Mouse (Mus musculus) cerebellum, adult 2 months (tissue): ENCODE data around the gene Usp36.

Experiments
- CTCF ChIP-seq: fragments of 200-500 bp; IDR thresholded peaks from 2 replicates; pipeline ENCODE4 v1.5.1; 2011; ENCODE audit warnings: low read depth, mild to moderate bottlenecking, control low read depth, low read length, moderate library complexity, borderline replicate concordance; ENCODE audit not compliant: insufficient read depth
- POLR2A ChIP-seq: fragments of 200-500 bp; IDR thresholded peaks from 2 replicates; pipeline ENCODE4 v1.6.1; 2011; ENCODE audit warnings: low read length, control low read depth, borderline replicate concordance; ENCODE audit not compliant: insufficient read depth

- no peak for TF ChIP-seq CTCF
- TF ChIP-seq POLR2A = no peak
Observed at GRCm38 (mm10) chr11:118332376-118332775, 42.3 kb upstream of the Usp36 start.
